ENCODE assay signal across 14 mouse cellular contexts in the genomic region with DNA sequence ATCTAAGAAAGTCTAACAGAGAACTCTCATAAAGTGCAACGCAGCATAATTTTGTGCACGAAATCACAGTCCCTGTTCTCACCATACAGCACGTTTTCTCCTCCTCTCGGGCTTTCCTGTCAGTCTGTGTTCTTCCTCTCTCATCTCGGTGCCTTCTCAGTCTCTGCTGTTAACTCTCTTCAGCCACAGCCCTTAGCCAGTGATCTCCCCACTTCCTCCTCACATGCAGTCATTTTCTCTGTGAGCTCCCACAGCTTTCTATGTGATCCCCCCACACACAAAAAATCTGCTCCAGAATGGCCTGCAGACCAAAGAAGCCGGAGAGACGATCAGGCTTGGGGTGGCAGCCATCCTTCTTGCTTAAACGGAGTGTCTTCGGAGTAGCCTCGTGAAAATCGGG.
"Had no signal": no experiment of that assay in that cellular context is flagged by ENCODE, and none has a peak within 500 bp of the region (broad histone marks: within the 10 kb centered on the region; RNA-seq: fewer than 3 reads in every experiment).

No protein-coding gene starts in this region.

- DNase-seq: kidney, adult 8-10 months; kidney, postnatal 4 days; liver, postnatal 0 days; lung, postnatal 14 days; right cerebral cortex, postnatal 14 days; thymus, adult 18-20 months had no signal

- H3K9me3 ChIP-seq: limb, embryonic 12.5 days; lung, embryonic 15.5 days; megakaryocyte, embryonic 14.5 days; midbrain, embryonic 12.5 days had no signal

- H3K27me3 ChIP-seq: limb, embryonic 12.5 days; lung, embryonic 15.5 days; megakaryocyte, embryonic 14.5 days had no signal

- H3K36me3 ChIP-seq: lung, embryonic 15.5 days; midbrain, embryonic 12.5 days had no signal

- H3K27ac ChIP-seq: layer of hippocampus, adult 2 months; limb, embryonic 12.5 days; lung, embryonic 15.5 days; macrophage; midbrain, embryonic 12.5 days had no signal

- H3K4me3 ChIP-seq: layer of hippocampus, adult 2 months; limb, embryonic 12.5 days; lung, embryonic 15.5 days; megakaryocyte, embryonic 14.5 days; midbrain, embryonic 12.5 days had no signal

- H3K9ac ChIP-seq: limb, embryonic 12.5 days; liver, postnatal 0 days; lung, embryonic 15.5 days; midbrain, embryonic 12.5 days had no signal

- H3K4me2 ChIP-seq: limb, embryonic 12.5 days; lung, embryonic 15.5 days; midbrain, embryonic 12.5 days had no signal

- ATAC-seq: intestine, postnatal 0 days; liver, postnatal 0 days; midbrain, embryonic 16.5 days had no signal
